Mouse (Mus musculus) liver, embryonic 14.5 days (tissue): ENCODE measurements around the gene Camk2d.

ENCODE experiments used
- CTCF ChIP-seq: IDR thresholded peaks from 2 replicates; pipeline ENCODE4 v1.5.1; 2016; ENCODE audit warnings: antibody characterized with exemption, low read depth, control low read depth
- EP300 ChIP-seq: IDR thresholded peaks from 2 replicates; pipeline ENCODE4 v1.6.1; 2016; ENCODE audit warnings: antibody characterized with exemption, low read depth

- TF ChIP-seq CTCF (no peak), EP300 (no peak)
Measured at GRCm38 (mm10) chr3:126661920-126662319, 65.8 kb downstream of the Camk2d start.
